Mouse (Mus musculus) brain, embryonic 14.5 days (tissue): Measurements from ENCODE around the gene Cpt1b.

ENCODE experiments used
- CTCF ChIP-seq: fragments of 200-500 bp; IDR thresholded peaks from 2 replicates; pipeline ENCODE4 v1.5.1; 2012; ENCODE audit warnings: inconsistent platforms, mild to moderate bottlenecking, moderate library complexity, borderline replicate concordance; ENCODE audit not compliant: insufficient read depth, insufficient read length; ENCODE audit errors: extremely low read depth
- POLR2A ChIP-seq: fragments of 200-500 bp; IDR thresholded peaks from 2 replicates; pipeline ENCODE4 v1.6.1; 2012; ENCODE audit warnings: mild to moderate bottlenecking, inconsistent platforms, borderline replicate concordance; ENCODE audit not compliant: poor library complexity, insufficient read depth, insufficient read length, severe bottlenecking; ENCODE audit errors: extremely low read depth

- TF ChIP-seq CTCF: no peak
- TF ChIP-seq POLR2A: no peak
Observed at GRCm38 (mm10) chr15:89410118-89410517, 15.5 kb downstream of the Cpt1b start, which contains the start of gene Syce3.
